Mouse (Mus musculus) left cerebral cortex, postnatal 14 days (tissue): ENCODE measurements around the gene Gmppa. TPM values are rescaled to one million over a fixed set of nuclear protein-coding genes. Genes with fewer than 3 reads are reported as not detected.

ENCODE experiments used
- DNase-seq, 2 experiments: peaks; one replicate each; pipeline ENCODE4 v3.0.0; 2021 to 2022; ENCODE audit warnings: low spot score in 2 of 2, mixed read lengths in 1 of 2
- intact Hi-C: fragments of 180-260 bp; cut with DNase I; formaldehyde crosslinking; loops from one replicate; pipeline ENCODE4 v1.15.1; 2025
- total RNA-seq, 2 experiments: library from RNA; stranded (reverse); gene quantifications; 2 replicates each; pipeline ENCODE4 v1.2.3; 2021

Gene Gmppa
- total RNA-seq, 2 experiments from 2014 or later = 54.2 to 61.2 TPM

DNA sequence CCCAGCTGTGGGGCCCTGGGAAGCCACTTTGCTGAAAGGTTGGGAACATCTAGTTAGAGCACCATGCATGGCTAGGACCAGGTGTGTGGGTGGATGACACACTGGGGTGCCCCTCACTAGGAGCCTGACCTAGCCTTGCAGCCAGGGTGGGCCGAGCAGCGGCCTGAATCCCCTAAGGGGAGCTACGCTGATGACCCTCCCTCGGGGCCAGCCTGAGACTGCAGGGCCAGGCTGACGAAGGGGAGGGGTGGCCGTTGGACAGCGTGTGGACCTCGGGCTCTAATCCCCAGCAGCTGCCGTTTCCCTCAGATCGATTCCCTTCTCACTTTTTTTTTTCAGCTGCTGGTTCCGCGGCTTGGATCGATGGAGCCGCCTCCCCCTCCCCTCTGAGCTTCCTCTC, 13.2 kb downstream of the Gmppa start:
- DNase-seq = no peak
- intact Hi-C loops = no loop called here

DNA sequence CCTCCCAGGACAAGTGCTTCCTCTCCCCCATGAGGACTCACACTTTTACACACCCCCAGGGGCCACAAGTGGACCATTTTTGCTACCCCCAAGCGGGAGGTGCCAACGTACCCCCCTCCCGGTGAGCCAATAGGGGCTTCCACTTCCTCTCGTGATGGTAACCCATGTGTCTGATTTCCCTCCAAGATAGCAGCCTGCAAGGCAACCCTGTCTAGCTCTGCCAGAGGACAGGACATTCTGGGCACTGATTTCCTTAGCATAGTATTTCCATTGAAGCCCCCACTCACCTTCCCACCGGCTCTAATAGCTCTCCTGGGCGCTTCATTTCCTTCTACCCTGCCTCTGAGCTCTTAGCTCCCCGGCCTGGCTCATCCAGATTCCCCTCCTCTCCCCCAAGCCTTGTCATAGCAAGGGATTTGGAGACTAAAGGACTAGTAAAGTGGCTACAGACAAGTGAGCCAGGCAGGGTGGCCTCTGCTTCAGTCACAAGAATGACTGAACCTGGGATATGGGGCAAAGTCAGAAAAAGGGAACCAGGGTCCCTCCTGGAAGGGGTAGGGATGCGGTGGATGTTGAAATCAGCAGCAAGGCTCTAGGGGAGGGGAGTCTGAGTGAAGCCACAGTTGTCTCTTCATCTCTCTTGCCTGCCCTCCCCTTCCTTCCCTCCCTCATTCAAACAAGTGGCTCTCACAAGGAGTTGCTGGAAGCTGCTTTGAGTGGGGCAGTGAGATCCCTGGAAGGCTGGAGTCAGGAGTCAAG, 13.8 kb downstream of the Gmppa start:
- intact Hi-C loops = no loop called here
- DNase-seq = no peak

DNA sequence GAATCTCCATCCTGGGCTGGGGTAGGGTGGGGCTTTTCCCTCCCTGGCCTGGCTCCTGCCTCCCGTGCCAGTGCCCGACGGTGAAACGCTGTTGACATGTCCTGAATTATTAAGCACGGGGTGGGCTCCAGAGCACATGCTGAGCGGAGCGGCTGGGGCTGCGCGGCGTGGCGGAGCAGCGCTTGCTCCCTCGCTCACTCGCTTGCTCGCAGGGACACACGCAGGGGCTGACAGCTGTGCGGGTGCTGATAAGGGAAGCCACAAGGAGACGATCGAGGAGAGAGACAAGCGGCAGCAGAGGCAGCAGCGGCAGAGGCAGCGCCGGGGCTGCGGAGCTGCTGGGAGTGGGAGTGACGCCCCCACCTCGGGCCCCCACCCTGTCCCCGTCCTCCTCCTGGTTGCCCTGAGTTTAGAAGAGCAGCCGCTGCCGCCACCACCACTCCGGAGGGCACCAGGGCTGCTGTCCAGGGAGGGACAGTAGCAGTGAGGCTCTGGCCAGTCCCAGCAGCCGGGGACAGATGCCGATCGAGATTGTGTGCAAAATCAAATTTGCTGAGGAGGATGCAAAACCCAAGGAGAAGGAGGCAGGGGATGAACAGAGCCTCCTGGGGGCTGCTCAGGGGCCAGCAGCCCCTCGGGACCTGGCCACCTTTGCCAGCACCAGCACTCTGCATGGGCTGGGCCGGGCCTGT, 14.7 kb downstream of the Gmppa start, which contains the start of gene Asic4:
Asic4 (plus strand) TSS at position 123 of the 692 bp plus-strand sequence.
- intact Hi-C loops = no loop called here
- DNase-seq = no peak

DNA sequence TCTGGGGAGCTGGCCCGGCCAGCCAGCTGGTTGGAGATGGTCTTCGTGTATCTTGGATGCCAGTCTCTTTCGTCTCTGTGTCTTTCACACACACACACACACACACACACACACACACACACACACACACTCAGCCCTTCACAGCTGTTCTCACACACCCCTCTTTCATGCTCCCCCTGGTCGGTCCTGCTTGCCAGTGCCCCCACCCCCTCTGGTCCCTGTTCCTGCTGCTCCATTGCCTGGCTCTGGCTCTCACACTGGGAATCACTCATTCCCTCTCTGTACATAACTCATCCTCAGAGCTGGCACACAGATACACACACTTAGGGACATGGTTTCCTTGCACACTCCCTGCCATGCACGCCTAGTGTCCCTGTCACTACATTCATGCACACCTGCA, 16.2 kb downstream of the Gmppa start:
- intact Hi-C loops = no loop called here
- peak in 1 of 2 experiments; percentile 66 for DNase-seq

DNA sequence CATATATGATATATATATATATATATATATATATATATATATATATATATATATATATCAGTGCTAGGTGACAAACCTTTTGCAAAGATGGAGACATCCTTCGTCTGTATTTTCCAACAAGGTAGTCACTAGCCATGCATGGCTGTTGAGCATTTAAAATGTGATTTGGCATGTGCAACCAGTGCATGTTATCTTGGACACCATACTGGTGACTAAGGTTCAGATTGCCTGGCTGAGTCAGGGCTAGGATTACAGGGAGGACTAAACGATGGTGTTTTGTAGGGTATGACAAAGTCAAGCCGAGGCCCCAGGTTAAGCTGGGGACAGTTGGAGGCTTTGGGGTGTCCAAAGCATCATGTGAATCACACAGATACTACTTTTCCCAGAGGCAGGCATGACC, 19.7 kb downstream of the Gmppa start:
- no peak for DNase-seq
- intact Hi-C loops = no loop called here

DNA sequence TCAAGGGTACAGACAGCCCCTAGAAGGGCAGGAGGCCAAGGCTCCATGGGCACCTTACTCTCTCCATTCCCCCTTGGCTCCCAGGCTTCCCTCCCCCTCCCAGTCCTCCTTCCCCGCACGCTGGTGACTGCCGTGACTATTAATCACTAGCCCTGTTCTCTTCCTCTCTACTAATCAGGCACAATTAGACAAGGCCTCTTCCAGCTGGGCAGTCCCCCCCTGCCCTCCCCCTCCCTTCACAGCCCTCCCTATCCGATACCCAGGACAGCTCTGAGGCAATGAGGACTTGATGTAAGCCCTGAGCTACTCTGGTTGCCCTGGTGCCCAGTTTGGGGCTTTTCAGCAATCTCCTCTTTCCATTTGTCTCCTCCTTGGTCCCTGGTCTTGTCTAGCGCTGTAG, 20.2 kb downstream of the Gmppa start:
- intact Hi-C loops = no loop called here
- DNase-seq = no peak

DNA sequence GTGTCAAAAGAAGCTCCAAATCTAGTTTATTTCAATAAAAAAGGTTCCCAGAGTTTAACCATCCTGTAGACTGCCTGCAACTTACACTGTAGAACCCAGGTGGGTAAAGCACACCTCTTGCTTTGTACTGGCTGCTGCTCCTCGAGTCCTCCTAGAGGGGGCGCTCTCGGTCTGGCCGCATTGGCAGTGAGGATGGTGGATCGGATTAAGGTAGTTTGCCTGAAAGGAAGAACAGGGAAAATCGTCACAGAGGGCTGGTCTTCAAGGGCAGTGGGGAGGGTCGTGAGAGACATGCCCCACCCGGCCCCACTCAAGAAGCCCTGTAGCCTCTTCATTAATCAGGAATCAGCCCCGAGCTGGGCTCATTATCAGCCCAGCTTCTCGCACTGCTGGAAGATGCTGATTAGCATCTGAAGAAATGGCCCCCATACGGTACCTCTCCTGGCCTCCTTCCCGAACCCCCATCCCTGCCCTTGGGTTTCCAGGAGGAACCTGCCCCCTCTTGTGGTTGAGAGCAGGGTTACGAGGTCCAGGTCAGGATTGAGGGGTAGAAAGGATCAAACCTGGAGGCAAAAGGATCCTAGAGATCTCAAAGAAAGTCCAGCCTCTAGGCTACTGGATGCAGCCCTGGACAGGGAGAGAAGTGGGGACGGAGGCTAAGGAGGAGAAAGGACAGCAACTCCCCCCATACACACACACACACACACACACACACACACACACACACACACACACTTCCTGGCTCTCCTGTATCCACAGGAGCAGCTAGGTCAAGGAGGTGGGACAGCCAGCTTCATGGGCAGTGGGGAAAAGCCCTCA, 21.2 kb downstream of the Gmppa start:
- intact Hi-C loops = no loop called here
- DNase-seq = no peak

DNA sequence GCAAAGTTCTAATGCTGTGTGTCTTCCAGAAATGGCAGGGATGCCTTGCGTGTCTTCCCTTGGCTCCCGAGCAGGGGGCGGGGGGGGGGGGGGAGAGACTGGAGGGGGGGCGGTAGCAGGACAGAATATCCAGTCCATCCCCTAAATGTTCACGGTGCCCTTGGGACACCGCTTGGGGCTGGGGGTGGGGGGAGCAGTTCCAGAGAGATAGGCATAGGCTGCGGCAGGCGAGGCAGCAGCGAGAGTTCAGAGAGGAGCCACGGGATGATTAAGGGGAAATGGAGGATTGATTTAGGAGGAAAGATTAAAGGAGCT, 21.9 kb downstream of the Gmppa start:
- no peak for DNase-seq
- intact Hi-C loops = no loop called here

DNA sequence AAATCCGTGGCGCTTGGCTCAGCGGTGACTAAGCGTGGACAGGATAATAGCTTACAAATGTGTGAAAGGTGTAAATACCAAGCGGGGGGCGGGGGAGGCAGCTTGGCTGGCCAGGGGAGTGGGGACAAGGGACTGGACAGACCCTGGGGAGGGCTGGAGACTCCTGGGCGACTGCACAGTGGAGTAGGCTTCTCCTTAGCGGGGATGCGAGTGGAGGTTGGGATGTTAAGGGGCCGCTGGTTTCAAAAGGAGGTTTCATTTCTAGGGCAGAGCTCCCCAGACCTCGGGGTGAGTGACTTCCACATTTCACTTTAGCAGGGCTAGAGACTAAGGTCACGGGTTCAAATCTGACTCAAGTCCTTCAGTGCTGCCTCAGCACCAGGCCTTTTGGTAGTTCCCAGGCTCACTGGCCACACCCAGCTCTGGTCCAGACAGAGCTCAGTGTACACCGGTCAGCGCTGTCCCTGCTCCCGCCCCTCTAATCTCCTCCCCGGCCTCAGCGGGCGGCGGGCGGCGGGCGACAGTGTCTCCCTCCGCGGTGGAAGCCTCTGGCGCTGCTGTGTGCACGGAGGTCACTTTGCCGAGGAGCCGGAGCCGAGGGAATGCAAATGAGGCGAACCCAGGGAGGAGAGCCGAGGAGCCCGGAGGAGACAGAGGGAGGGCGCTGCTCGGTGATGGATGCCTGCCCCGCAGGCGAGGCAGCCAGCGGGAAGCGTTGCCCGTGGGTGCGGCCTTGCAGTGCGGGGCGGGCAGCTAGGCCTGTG, 22.5 kb downstream of the Gmppa start:
- intact Hi-C loops = no loop called here
- peak in 1 of 2 experiments; percentile 55 for DNase-seq

DNA sequence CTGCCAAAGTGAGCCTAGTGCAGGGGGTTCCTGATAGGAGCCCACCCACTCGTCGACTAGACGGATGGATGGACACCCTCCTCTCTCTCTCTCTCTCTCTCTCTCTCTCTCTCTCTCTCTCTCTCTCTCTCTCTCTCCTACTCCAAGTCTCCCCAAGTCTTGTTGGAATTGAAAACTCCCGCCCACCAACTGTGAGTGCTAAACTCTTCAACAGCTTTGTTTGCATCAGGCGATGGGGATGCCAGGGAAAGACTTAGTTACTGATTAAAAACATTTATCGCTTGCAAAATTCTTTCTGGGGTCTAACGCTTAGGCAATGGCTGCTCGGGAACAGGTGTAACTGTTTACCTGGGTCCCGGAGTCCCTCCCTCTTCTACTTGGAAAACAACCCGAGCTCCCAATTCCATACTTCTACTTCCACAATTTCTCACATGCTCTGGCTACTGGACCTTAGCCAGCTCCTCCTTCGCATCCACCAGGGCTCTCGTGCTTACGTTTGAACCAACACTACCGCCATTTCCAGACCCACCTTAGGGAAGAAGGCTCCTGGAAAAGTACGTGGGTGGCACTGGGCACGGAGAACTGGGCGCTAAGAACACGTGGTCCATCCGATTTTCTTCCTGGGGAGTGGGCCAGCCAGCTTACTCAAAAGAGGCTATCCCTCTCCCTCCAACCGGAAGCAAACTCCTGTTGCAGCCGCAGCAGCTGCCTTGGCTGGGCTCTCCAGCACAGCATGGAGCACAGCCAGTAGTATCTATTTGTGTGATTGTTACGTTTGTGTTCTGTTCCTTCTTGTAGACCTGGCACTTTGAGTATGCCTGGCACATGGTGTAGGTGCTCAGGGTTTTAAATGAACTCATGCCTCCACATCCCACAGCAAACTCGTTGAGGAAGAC, 23.3 kb downstream of the Gmppa start:
- intact Hi-C loops = no loop called here
- peak; percentile 67 to 86 for DNase-seq

DNA sequence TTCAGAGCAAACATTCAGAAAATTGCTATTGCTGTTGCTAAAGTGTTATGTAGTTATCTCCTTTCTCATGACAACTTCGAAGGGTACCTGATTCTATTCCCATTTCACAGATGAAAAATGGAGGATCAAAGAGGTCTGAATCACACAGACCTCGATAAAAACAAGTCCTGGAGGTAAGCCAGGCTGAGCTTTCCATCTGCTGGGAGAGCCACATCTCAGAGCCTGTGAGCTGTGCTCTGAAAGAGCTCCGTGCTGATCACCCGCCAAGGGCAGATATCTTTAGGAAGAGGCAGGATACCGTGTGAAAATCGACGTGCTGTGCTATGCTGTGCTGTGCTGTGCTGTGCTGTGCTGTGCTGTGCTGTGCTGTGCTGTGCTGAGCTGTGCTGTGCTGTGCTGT, 24.6 kb downstream of the Gmppa start:
- intact Hi-C loops = no loop called here
- DNase-seq = no peak

DNA sequence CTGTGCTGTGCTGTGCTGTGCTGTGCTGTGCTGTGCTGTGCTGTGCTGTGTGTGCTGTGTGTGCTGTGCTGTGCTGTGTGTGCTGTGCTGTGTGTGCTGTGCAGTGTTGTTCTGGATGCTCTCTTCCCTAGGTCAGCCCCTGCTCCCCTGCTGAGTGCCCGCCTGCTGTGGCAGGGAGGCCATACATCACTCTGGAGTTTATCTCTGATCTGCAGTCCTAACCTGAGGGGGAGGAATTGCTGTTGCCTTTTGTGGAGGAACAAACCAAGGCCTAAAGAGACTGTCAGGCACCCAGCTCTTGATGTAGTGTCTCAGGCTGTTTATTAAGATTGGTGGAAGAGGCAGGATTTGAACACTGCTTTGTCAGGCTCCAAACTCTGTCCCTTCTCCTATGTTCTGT, 26.9 kb downstream of the Gmppa start:
- no peak for DNase-seq
- intact Hi-C loops = no loop called here

DNA sequence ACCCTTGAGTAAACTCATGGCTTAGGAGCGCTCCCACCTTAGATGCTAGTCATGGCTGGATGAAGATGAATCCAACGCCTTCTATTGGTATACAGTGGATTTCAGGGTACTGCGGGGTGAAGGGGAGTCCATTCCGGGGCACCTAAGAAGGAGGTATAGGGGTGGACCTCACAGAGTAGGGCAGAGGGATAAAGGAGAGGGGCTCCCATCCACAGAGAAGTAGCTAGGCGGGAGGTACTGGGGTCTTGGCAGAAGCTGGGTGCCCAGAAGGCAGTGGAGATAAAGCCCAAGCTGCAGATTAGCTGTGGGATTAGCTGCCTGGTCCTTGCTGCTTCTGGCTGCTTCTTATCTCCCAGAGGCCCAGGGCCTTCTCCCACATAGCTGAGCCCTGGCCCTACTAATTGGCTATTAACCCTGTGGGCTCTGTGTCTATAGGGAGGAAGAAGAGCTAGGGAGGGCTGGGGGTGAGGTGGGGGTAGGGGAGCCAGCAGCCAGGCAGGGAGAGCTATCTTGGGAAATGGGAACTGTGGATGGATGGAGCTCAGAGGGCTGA, 28.0 kb downstream of the Gmppa start:
- intact Hi-C loops = no loop called here

DNA sequence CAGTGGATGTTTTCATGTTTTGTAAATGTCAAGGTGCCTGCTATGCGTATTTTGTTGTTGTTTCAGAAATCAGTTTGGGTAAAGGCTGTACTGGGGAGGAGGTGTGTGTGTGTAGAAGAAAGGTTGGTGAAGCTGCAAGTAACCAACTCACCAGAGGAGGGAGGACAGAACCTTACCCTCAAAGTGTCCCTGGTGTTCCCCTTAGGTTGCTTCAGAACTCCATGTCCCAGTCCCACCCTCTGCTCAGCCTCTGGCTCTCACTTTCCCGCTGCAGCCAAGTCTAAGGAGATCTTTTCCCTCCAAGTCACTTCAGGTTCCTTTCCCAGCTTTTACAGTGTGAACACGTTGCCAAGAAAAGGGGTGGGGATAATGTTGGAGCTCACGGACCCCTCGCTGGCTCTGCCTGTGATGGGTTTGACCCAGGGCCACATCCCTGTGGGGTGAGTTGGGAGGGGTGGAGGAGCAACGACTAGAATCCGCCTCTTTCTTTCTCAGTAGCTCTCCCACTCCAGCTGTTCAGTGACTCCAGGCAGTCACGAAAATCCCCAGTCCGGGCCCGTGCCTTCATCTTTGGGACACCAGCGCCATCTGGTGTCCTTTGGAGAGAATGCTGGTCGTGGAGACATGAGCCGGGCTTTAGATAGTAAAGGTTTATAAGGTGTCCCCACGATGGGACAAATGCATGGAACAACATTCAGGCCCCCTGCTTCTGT, 31.6 kb downstream of the Gmppa start:
- intact Hi-C loops = loop anchor here (1.0 to 2.0 kb wide), 2 partner anchors 21 to 124 kb away; no protein-coding TSS in a partner anchor

More for the DNA sequence above, 28.0 kb downstream of the Gmppa start:
- DNase-seq = no peak

DNA sequence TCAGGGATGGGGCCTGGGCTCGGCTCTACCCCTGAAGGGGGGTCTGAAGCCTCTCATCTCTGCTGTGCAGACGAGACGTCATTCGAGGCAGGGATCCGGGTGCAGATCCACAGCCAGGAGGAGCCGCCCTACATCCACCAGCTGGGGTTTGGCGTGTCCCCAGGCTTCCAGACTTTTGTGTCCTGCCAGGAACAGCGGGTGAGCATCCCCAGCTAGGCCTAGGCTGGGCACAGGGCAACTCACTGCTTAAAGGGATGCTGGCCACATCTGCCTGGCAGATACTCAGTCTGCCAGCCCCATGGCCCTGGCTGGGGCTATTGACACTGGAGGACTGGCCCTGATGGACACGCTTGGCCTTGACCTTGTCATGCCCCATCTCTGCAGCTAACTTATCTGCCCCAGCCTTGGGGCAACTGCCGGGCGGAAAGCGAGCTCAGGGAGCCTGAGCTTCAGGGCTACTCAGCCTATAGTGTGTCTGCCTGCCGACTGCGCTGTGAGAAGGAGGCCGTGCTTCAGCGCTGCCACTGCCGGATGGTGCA, 33.6 kb downstream of the Gmppa start:
- no peak for DNase-seq
- intact Hi-C loops = no loop called here

More for the DNA sequence above, 31.6 kb downstream of the Gmppa start:
- peak; percentile 86 to 89 for DNase-seq

DNA sequence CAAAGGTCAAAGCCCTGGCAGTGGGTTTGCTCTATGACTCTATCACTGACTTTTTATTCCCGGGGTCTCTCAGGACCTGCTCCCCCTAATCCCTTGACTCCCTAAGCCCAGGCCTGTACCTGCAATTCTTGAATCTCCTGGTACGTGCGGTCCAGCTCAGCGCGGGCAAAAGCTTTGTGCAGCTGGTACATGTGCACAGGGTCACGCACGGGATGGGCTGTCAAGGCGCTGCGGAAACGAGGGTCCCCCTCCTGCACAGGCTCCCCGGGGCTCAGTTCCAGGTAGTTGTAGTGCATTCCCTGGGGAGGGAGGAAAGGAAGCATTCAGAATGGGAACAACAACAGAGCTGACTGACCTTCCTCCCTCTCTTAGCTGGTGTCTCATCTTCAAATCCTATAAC, 40.7 kb downstream of the Gmppa start:
- DNase-seq = no peak
- intact Hi-C loops = loop anchor here (5.0 kb wide), 1 partner anchor 121 kb away; no protein-coding TSS in a partner anchor

DNA sequence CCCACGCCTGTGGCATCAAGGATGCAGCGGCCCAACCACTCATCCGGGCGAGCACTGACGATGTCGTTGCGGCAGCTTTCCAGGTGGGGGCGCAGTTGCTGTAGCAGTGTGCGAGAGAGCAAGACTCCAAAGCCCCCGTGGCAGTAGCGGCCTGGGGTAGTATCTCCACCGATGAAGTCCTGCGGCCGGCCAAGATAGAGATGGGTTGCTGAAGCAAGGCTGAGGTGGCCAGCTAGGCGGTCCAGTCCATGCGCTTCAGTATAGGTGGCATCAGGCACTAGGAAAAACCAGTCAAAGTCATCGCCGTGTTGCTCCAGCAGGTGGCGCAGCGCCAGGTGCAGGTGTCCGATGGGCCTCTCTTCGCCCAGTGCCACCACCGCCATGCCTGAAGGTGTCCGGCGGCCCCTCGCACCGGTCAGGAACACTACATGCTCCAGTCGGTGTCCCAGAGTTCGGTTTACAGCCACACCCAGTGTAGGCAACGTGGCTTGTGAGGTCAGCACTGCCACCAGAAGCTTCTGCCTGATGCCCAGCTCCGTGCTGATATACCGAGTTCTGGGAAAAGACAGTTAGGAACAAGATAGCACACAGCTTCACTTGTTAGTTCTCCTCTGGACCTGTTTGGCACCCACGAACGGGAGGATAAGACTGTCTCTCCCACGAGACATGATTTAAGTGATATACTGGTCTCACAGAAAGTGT, 41.7 kb downstream of the Gmppa start:
- DNase-seq = peak; percentile 83 to 88
- intact Hi-C loops = loop anchor here (1.0 to 5.0 kb wide), 2 partner anchors 82 to 120 kb away; no protein-coding TSS in a partner anchor
